Mouse (Mus musculus) lung, postnatal 0 days (tissue): ENCODE measurements around the gene Stk4. TPM values are rescaled to one million over a fixed set of nuclear protein-coding genes. Genes with fewer than 3 reads are reported as not detected.

ENCODE experiments used
- ATAC-seq: fragments of 200-750 bp; cut with Nextera tagmentation; 2 replicates; pipeline ENCODE4 v1.8.0; 2017; ENCODE audit warnings: moderate library complexity
- DNase-seq: peaks from one replicate; pipeline ENCODE4 v3.0.0-alpha.2; 2016; ENCODE audit warnings: low spot score
- H3K27ac ChIP-seq: fragments of 300-500 bp; sonication (generic); 2 replicates; pipeline ENCODE4 v1.5.1; 2014; ENCODE audit warnings: antibody characterized with exemption, mild to moderate bottlenecking, low read length, mixed read lengths
- H3K27me3 ChIP-seq: fragments of 300-500 bp; sonication (generic); replicated peaks from 2 replicates; pipeline ENCODE4 v1.6.1; 2014; ENCODE audit warnings: low read length, mixed read lengths; ENCODE audit not compliant: insufficient read depth
- H3K36me3 ChIP-seq: fragments of 300-500 bp; sonication (generic); 2 replicates; pipeline ENCODE4 v1.6.1; 2014; ENCODE audit warnings: low read length, mixed read lengths; ENCODE audit not compliant: insufficient read depth
- H3K4me1 ChIP-seq: fragments of 300-500 bp; sonication (generic); 2 replicates; pipeline ENCODE4 v1.6.1; 2014; ENCODE audit warnings: antibody characterized with exemption, low read depth, low read length, mixed read lengths; ENCODE audit not compliant: insufficient read depth
- H3K4me2 ChIP-seq: fragments of 300-500 bp; sonication (generic); replicated peaks from 2 replicates; pipeline ENCODE4 v1.6.1; 2014; ENCODE audit warnings: low read depth, mild to moderate bottlenecking, low read length, moderate library complexity, mixed read lengths
- H3K4me3 ChIP-seq: fragments of 300-500 bp; sonication (generic); 2 replicates; pipeline ENCODE4 v1.5.1; 2014; ENCODE audit warnings: low read depth, low read length
- H3K9ac ChIP-seq: fragments of 300-500 bp; sonication (generic); replicated peaks from 2 replicates; pipeline ENCODE4 v1.6.1; 2014; ENCODE audit warnings: low read depth, mild to moderate bottlenecking
- H3K9me3 ChIP-seq: fragments of 300-500 bp; sonication (generic); 2 replicates; pipeline ENCODE4 v1.6.1; 2016; ENCODE audit warnings: low read length, mixed read lengths
- CTCF ChIP-seq: IDR thresholded peaks from 2 replicates; pipeline ENCODE4 v1.5.1; 2016; ENCODE audit warnings: antibody characterized with exemption, mild to moderate bottlenecking
- EP300 ChIP-seq: IDR thresholded peaks from 2 replicates; pipeline ENCODE4 v1.6.1; 2016; ENCODE audit warnings: antibody characterized with exemption, mild to moderate bottlenecking, control low read depth
- WGBS: fragments of 180-500 bp; shearing (Covaris S2); extraction: QIAGEN DNeasy Blood & Tissue Kit; methylation state at CpG from one replicate; pipeline ENCODE4 v1.1.7; 2014; 5-methylcytosine and 5-hydroxymethylcytosine counted together
- polyA plus RNA-seq: library from polyadenylated mRNA; unstranded; fragments of >200 nt; fragmentation: Nextera tagmentation; extraction: Ambion mirVana; gene quantifications from 2 replicates; pipeline ENCODE4 v1.2.1, GENCODE M21; 2015

Gene Stk4
- polyA plus RNA-seq, 1 experiment from 2014 or later, result 27.0 TPM

DNA sequence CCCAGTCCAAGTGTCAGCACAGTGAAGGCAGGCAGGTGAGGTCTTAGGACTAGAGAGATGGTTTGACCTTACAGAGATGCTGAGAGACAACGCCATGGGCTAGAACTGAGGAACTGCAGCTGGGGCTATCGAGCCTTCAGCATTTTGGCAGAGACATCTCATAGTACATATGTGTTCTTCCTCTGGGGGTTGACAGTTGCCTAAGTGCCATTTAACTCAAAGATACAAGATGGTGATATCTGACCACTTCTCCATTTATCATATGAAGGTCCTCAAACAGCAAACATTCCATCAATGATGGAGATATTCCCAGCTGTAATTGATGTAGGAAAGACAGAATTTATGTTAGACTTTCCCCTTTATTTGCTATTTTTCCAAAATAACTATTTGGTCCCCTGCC lies 57.2 kb downstream of the Stk4 start:
- Histone ChIP-seq H3K4me3 (no peak overlapping the region), H3K36me3 (no peaks in the 10 kb centered on the region; the same call in 1 of the 2 replicates), H3K4me1 (no peaks in the 10 kb centered on the region), H3K27me3 (no peaks in the 10 kb centered on the region), H3K9me3 (no peaks in the 10 kb centered on the region), H3K4me2 (no peak overlapping the region), H3K27ac (no peak overlapping the region), H3K9ac (no peak overlapping the region)
- 77% methylated on average over 2 of the region's 2 CpGs for WGBS
- DNase-seq (no peak), ATAC-seq (no peak)
- TF ChIP-seq CTCF (no peak), EP300 (no peak)

DNA sequence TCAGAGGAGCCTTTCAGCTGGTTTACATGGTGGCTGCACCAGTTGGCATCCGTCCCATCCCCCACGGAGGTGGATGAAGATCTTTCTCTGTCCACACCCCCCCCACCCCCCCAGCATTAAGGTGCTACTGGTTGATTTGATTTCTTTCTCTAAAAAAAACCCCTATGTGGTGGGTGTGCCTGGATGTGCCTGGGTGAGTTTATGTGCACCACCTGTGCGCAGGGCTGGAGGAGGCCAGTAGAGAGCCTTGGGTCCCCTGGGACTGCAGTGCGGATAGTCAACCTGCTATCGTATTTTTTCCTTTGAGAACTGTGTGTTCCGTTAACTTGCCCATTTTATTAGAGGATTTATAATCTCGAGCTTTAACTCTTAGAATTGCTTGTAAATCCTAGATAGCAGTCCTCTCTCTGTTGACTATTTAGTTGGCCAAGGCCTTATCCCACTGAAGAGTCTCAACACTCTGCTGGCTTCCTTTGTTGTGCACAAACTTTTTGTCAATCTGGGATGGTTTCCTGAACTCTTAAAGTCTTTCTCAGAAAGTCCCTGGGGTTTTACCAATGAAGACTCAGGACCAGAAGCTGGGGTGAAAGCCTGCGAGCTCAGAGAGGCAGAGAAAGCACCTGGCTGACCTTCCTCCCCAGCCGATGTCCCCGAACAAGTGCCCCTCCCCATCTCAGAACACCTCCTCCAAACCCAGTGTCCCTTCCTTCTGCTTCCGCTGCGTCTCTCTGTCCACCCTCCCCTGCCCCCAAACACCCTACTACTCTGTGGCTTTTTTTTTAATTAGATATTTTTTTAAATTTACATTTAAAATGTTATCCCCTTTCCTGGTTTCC lies 58.7 kb downstream of the Stk4 start:
- H3K4me2 ChIP-seq, result no peak overlapping the region
- WGBS, result 95% methylated on average over 12 of the region's 12 CpGs
- H3K27me3 ChIP-seq, result no peaks in the 10 kb centered on the region
- ATAC-seq (no peak), DNase-seq (no peak)
- no peaks in the 10 kb centered on the region for H3K4me1 ChIP-seq
- H3K36me3 ChIP-seq, result no peaks in the 10 kb centered on the region; the same call in 1 of the 2 replicates
- no peak overlapping the region; the same call in 1 of the 2 replicates for H3K27ac ChIP-seq
- H3K9ac ChIP-seq, result no peak overlapping the region
- no peak overlapping the region for H3K4me3 ChIP-seq
- TF ChIP-seq CTCF (no peak), EP300 (no peak)
- H3K9me3 ChIP-seq, result no peaks in the 10 kb centered on the region

GRCm38 (mm10) chr2:164131586-164131985 lies 61.5 kb downstream of the Stk4 start:
- DNase-seq (no peak), ATAC-seq (no peak)
- Histone ChIP-seq H3K27ac (no peak overlapping the region), H3K27me3 (no peaks in the 10 kb centered on the region), H3K4me3 (no peak overlapping the region), H3K9ac (no peak overlapping the region), H3K4me1 (0 out of 2 replicates have a peak, but pooled peaks cover 3% of the 10 kb centered on the region), H3K36me3 (no peaks in the 10 kb centered on the region; the same call in 1 of the 2 replicates), H3K9me3 (no peaks in the 10 kb centered on the region), H3K4me2 (no peak overlapping the region)
- WGBS, result 86% methylated on average over 1 of the region's 1 CpGs
- no peak for TF ChIP-seq CTCF
- no peak for TF ChIP-seq EP300

DNA sequence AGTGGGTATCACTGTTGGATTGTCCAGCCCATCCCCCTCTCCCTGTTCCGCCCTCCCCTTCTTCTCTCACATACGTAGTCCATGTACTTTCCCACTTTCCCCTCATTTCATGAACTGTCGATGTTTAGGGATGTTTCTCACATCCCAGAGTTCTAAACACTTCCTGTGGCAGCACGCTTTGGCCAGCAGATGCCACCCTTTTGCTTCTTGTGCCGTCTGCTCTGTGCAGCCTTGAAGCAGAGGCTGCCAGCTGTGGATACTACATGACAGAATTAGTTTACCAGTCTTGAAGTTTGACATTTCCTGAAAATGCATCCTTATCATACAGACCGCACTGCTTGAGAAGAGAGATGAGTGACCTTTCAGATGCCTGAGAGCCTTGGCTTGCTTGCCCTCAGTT lies 64.4 kb downstream of the Stk4 start:
- TF ChIP-seq EP300, result no peak
- TF ChIP-seq CTCF, result peak; percentile 72
- no peaks in the 10 kb centered on the region for H3K9me3 ChIP-seq
- WGBS, result 54% methylated on average over 6 of the region's 6 CpGs
- H3K9ac ChIP-seq, result no peak overlapping the region
- H3K27ac ChIP-seq, result no peak overlapping the region
- no peaks in the 10 kb centered on the region for H3K27me3 ChIP-seq
- H3K4me2 ChIP-seq, result no peak overlapping the region
- DNase-seq (peak; percentile 45), ATAC-seq (peak; percentile 46; the same call in 1 of the 2 replicates)
- 0 out of 2 replicates have a peak, but pooled peaks cover 3% of the 10 kb centered on the region for H3K4me1 ChIP-seq
- H3K36me3 ChIP-seq, result no peaks in the 10 kb centered on the region; the same call in 1 of the 2 replicates
- no peak overlapping the region for H3K4me3 ChIP-seq

GRCm38 (mm10) chr2:164135367-164135766 lies 65.2 kb downstream of the Stk4 start:
- 0 out of 2 replicates have a peak, but pooled peaks have one; percentile 30 for ATAC-seq
- Histone ChIP-seq H3K27ac (no peak overlapping the region), H3K4me1 (peaks cover 3% of the 10 kb centered on the region; the same call in 1 of the 2 replicates), H3K36me3 (no peaks in the 10 kb centered on the region; the same call in 1 of the 2 replicates), H3K9me3 (no peaks in the 10 kb centered on the region), H3K9ac (no peak overlapping the region), H3K4me3 (no peak overlapping the region), H3K27me3 (no peaks in the 10 kb centered on the region), H3K4me2 (no peak overlapping the region)
- WGBS, result 53% methylated on average over 1 of the region's 1 CpGs
- DNase-seq, result peak; percentile 40
- TF ChIP-seq EP300 (no peak), CTCF (no peak)

GRCm38 (mm10) chr2:164136393-164136792 lies 66.3 kb downstream of the Stk4 start:
- ATAC-seq, result no peak
- H3K9me3 ChIP-seq, result no peaks in the 10 kb centered on the region
- TF ChIP-seq CTCF, result peak; percentile 37
- TF ChIP-seq EP300, result no peak
- no peak overlapping the region for H3K9ac ChIP-seq
- 20% methylated on average over 2 of the region's 2 CpGs for WGBS
- no peak overlapping the region for H3K4me2 ChIP-seq
- no peak for DNase-seq
- H3K36me3 ChIP-seq, result no peaks in the 10 kb centered on the region; the same call in 1 of the 2 replicates
- no peaks in the 10 kb centered on the region for H3K27me3 ChIP-seq
- H3K4me1 ChIP-seq, result peaks cover 3% of the 10 kb centered on the region; the same call in 1 of the 2 replicates
- H3K4me3 ChIP-seq, result no peak overlapping the region
- H3K27ac ChIP-seq, result no peak overlapping the region
